Mouse (Mus musculus) lung, postnatal 0 days (tissue): ENCODE data around the gene Ptges3l. TPM values are rescaled to one million over a fixed set of nuclear protein-coding genes. Genes with fewer than 3 reads are reported as not detected.

ENCODE experiments used
- ATAC-seq: fragments of 200-750 bp; cut with Nextera tagmentation; 2 replicates; pipeline ENCODE4 v1.8.0; 2017; ENCODE audit warnings: moderate library complexity
- DNase-seq: peaks from one replicate; pipeline ENCODE4 v3.0.0-alpha.2; 2016; ENCODE audit warnings: low spot score
- H3K27ac ChIP-seq: fragments of 300-500 bp; sonication (generic); 2 replicates; pipeline ENCODE4 v1.5.1; 2014; ENCODE audit warnings: antibody characterized with exemption, mild to moderate bottlenecking, low read length, mixed read lengths
- H3K27me3 ChIP-seq: fragments of 300-500 bp; sonication (generic); replicated peaks from 2 replicates; pipeline ENCODE4 v1.6.1; 2014; ENCODE audit warnings: low read length, mixed read lengths; ENCODE audit not compliant: insufficient read depth
- H3K36me3 ChIP-seq: fragments of 300-500 bp; sonication (generic); 2 replicates; pipeline ENCODE4 v1.6.1; 2014; ENCODE audit warnings: low read length, mixed read lengths; ENCODE audit not compliant: insufficient read depth
- H3K4me1 ChIP-seq: fragments of 300-500 bp; sonication (generic); 2 replicates; pipeline ENCODE4 v1.6.1; 2014; ENCODE audit warnings: antibody characterized with exemption, low read depth, low read length, mixed read lengths; ENCODE audit not compliant: insufficient read depth
- H3K4me2 ChIP-seq: fragments of 300-500 bp; sonication (generic); replicated peaks from 2 replicates; pipeline ENCODE4 v1.6.1; 2014; ENCODE audit warnings: low read depth, mild to moderate bottlenecking, low read length, moderate library complexity, mixed read lengths
- H3K4me3 ChIP-seq: fragments of 300-500 bp; sonication (generic); 2 replicates; pipeline ENCODE4 v1.5.1; 2014; ENCODE audit warnings: low read depth, low read length
- H3K9ac ChIP-seq: fragments of 300-500 bp; sonication (generic); replicated peaks from 2 replicates; pipeline ENCODE4 v1.6.1; 2014; ENCODE audit warnings: low read depth, mild to moderate bottlenecking
- H3K9me3 ChIP-seq: fragments of 300-500 bp; sonication (generic); 2 replicates; pipeline ENCODE4 v1.6.1; 2016; ENCODE audit warnings: low read length, mixed read lengths
- CTCF ChIP-seq: IDR thresholded peaks from 2 replicates; pipeline ENCODE4 v1.5.1; 2016; ENCODE audit warnings: antibody characterized with exemption, mild to moderate bottlenecking
- EP300 ChIP-seq: IDR thresholded peaks from 2 replicates; pipeline ENCODE4 v1.6.1; 2016; ENCODE audit warnings: antibody characterized with exemption, mild to moderate bottlenecking, control low read depth
- WGBS: fragments of 180-500 bp; shearing (Covaris S2); extraction: QIAGEN DNeasy Blood & Tissue Kit; methylation state at CpG from one replicate; pipeline ENCODE4 v1.1.7; 2014; 5-methylcytosine and 5-hydroxymethylcytosine counted together
- polyA plus RNA-seq: library from polyadenylated mRNA; unstranded; fragments of >200 nt; fragmentation: Nextera tagmentation; extraction: Ambion mirVana; gene quantifications from 2 replicates; pipeline ENCODE4 v1.2.1, GENCODE M21; 2015

The Ptges3l gene
- polyA plus RNA-seq, 1 experiment from 2014 or later: 6.5 TPM

GRCm38 (mm10) chr11:101465101-101465868, 40.2 kb upstream of the Ptges3l start:
- Histone ChIP-seq H3K4me1 (peaks cover 10% of the 10 kb centered on the region; the same call in 1 of the 2 replicates), H3K9me3 (no peaks in the 10 kb centered on the region), H3K9ac (peak overlapping the region; percentile 69), H3K4me2 (peak overlapping the region; percentile 72), H3K4me3 (peak overlapping the region; percentile 84), H3K27me3 (no peaks in the 10 kb centered on the region), H3K27ac (peak overlapping the region; percentile 87), H3K36me3 (peaks cover 13% of the 10 kb centered on the region)
- peak; percentile 62 for ATAC-seq
- DNase-seq: peak; percentile 81
- TF ChIP-seq EP300 (0 out of 2 replicates have a peak, but pooled peaks have one; percentile 32), CTCF (peak; percentile 56)
- under 1% methylated on average over 50 of the region's 51 CpGs for WGBS

- Histone ChIP-seq H3K27me3 (no peaks in the 10 kb centered on the region), H3K27ac (peak within 1 kb of the TSS; percentile 87), H3K9me3 (no peaks in the 10 kb centered on the region), H3K4me1 (peaks cover 10% of the 10 kb centered on the region; the same call in 1 of the 2 replicates), H3K4me2 (peak within 1 kb of the TSS; percentile 72), H3K9ac (peak within 1 kb of the TSS; percentile 69), H3K4me3 (peak within 1 kb of the TSS; percentile 84), H3K36me3 (peaks cover 16% of the 10 kb centered on the region)
- 7% methylated on average over 12 of the region's 12 CpGs for WGBS
- ATAC-seq (peak; percentile 27), DNase-seq (peak; percentile 78)
- TF ChIP-seq CTCF (no peak; the same call in 1 of the 2 replicates), EP300 (peak; percentile 86)
Measured at GRCm38 (mm10) chr11:101464211-101465100, 39.3 kb upstream of the Ptges3l start, which contains the start of gene Rnd2. TSS of gene Rnd2 (plus strand) at chr11:101464999.

GRCm38 (mm10) chr11:101462583-101463440, 37.7 kb upstream of the Ptges3l start:
- Histone ChIP-seq H3K4me2 (peak overlapping the region; percentile 72), H3K36me3 (peaks cover 17% of the 10 kb centered on the region), H3K4me3 (no peak overlapping the region), H3K4me1 (peaks cover 10% of the 10 kb centered on the region; the same call in 1 of the 2 replicates), H3K27me3 (no peaks in the 10 kb centered on the region), H3K9me3 (no peaks in the 10 kb centered on the region), H3K9ac (no peak overlapping the region), H3K27ac (no peak overlapping the region)
- no peak for TF ChIP-seq EP300
- no peak for TF ChIP-seq CTCF
- no peak for ATAC-seq
- no peak for DNase-seq
- WGBS: 22% methylated on average over 13 of the region's 13 CpGs

- DNase-seq (no peak), ATAC-seq (no peak)
- 80% methylated on average over 14 of the region's 14 CpGs for WGBS
- Histone ChIP-seq H3K4me2 (no peak overlapping the region), H3K4me1 (peaks cover 10% of the 10 kb centered on the region; the same call in 1 of the 2 replicates), H3K9ac (no peak overlapping the region), H3K27ac (no peak overlapping the region), H3K27me3 (no peaks in the 10 kb centered on the region), H3K9me3 (no peaks in the 10 kb centered on the region), H3K36me3 (peaks cover 19% of the 10 kb centered on the region), H3K4me3 (no peak overlapping the region)
- no peak for TF ChIP-seq CTCF
- TF ChIP-seq EP300: no peak
Measured at GRCm38 (mm10) chr11:101462141-101462540, 37.0 kb upstream of the Ptges3l start.

GRCm38 (mm10) chr11:101460321-101460720, 35.2 kb upstream of the Ptges3l start:
- Histone ChIP-seq H3K4me1 (peaks cover 10% of the 10 kb centered on the region; the same call in 1 of the 2 replicates), H3K27me3 (no peaks in the 10 kb centered on the region), H3K9me3 (no peaks in the 10 kb centered on the region), H3K9ac (no peak overlapping the region), H3K4me3 (no peak overlapping the region), H3K27ac (0 out of 2 replicates have a peak overlapping the region, but pooled peaks have one; percentile 9), H3K4me2 (no peak overlapping the region), H3K36me3 (peaks cover 19% of the 10 kb centered on the region)
- TF ChIP-seq EP300: no peak
- TF ChIP-seq CTCF: no peak
- DNase-seq (no peak), ATAC-seq (no peak)
- WGBS: 77% methylated on average over 15 of the region's 15 CpGs
